Mouse (Mus musculus): Measurements from ENCODE around the gene H2afv. TPM values are rescaled to one million over a fixed set of nuclear protein-coding genes. Genes with fewer than 3 reads are reported as not detected.

The H2afv gene
- total and polyA plus RNA-seq, 3 experiments, result 46.6 to 73.2 (median 63.7) TPM

DNA sequence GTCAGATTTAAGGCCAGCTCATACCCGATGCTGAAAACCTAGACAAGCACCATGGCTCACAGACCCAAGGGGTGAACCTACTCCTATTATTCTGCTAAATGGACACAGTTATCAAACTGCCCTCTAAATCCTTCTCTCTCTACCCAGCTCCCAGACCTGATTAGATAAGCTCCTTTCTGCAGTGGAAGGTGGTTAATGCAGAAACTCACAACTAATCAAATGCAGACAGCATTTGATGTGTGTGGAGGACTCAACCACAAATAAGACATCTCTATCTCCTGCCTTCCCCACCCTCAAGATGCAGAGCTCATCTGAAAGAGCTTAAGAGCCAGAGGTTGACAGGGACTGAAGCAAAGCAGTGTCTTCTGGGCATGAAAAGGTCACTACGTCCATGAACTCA, 38.9 kb upstream of the H2afv start:
- H3K4me1 ChIP-seq (ENCODE audit: control insufficient read depth in 1 of 2, insufficient read depth in 2 of 2), result peaks cover 0 to 20% of the 10 kb centered on the region in 2 experiments; a peak in 2 of 4 replicates
- dilution Hi-C loops (cut with MboI; ENCODE audit: extremely low pct_ligation_motif_present, extremely low pct_unique_long_range_greater_than_20kb, low sequenced_read_pairs), result no loop called here
- no peak overlapping the region for H3K27ac ChIP-seq (ENCODE audit: insufficient read depth, low read depth)
- no peak for TF ChIP-seq GABPA (IDR thresholded peaks at IDR 0.05; ENCODE audit: insufficient replicate concordance, low read depth, low read length)
- no peak for TF ChIP-seq USF2 (conservative IDR thresholded peaks at IDR 0.05; ENCODE audit: low read depth, low read length)
- no peak for TF ChIP-seq JUN (IDR thresholded peaks at IDR 0.05; ENCODE audit: insufficient read depth, low read depth, low read length)
- no peak for TF ChIP-seq MYC (IDR thresholded peaks at IDR 0.05; ENCODE audit: low read depth, low read length)
- no peak for TF ChIP-seq NELFE (IDR thresholded peaks at IDR 0.05; ENCODE audit: low read depth, low read length)
- no peak for TF ChIP-seq TBP (conservative IDR thresholded peaks at IDR 0.05; ENCODE audit: low read depth, low read length)
- no peaks in the 10 kb centered on the region for H3K9me3 ChIP-seq (replicated peaks; ENCODE audit: low read length)
- H3K27me3 ChIP-seq (replicated peaks), result no peaks in the 10 kb centered on the region
- no peak overlapping the region for H3K9ac ChIP-seq (ENCODE audit: insufficient read depth, low read depth)
- in situ Hi-C loops (cut with MboI; ENCODE audit: low pct_ligation_motif_present, low pct_unique_long_range_greater_than_20kb, low sequenced_read_pairs), result no loop called here
- no peaks in the 10 kb centered on the region for H3K36me3 ChIP-seq (replicated peaks in 1 of 2; ENCODE audit: control insufficient read depth in 1 of 2, insufficient read depth in 1 of 2, low read length in 1 of 2)
- H3K79me2 ChIP-seq (replicated peaks; ENCODE audit: control insufficient read depth, extremely low read depth, insufficient read depth, poor library complexity, severe bottlenecking), result no peaks in the 10 kb centered on the region
- no peak for DNase-seq (ENCODE audit: extremely low read depth)
- H3K4me3 ChIP-seq (replicated peaks in 1 of 3; ENCODE audit: low read depth in 2 of 3, low read length in 2 of 3, poor library complexity in 1 of 3), result no peak overlapping the region
- H3K4me2 ChIP-seq (ENCODE audit: insufficient read depth, low read depth, poor library complexity, severe bottlenecking), result no peak overlapping the region

DNA sequence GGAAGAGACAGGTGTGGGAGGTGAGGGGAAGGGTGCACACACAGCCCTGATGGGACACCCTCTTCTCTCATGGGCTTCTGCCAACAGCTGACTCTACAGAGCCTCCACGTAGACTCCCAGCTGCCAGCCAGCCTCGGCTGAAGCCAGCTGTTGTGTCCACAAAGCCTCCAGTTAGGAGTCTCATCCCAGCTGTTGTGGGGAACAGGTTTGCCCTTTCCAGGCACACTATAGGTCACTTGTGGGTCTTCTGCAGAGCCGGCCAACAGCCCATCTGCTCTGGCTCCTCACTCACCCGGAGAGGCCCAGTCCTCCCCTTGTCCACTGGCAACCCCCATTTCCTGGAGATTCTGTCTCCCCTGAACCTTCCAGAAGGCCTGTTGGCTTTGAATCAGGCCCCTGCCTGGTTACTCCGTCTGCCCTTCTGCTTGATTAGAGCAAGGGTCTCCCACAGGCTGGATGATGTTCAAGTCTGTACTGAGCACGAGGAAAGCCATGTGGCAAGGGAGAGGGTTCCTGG, 37.5 kb upstream of the H2afv start:
- H3K27ac ChIP-seq (ENCODE audit: insufficient read depth, low read depth), result no peak overlapping the region
- no peak for DNase-seq (ENCODE audit: extremely low read depth)
- no peaks in the 10 kb centered on the region for H3K27me3 ChIP-seq (replicated peaks)
- H3K9ac ChIP-seq (ENCODE audit: insufficient read depth, low read depth), result no peak overlapping the region
- peaks cover 0 to 23% of the 10 kb centered on the region in 2 experiments; a peak in 2 of 4 replicates for H3K4me1 ChIP-seq (ENCODE audit: control insufficient read depth in 1 of 2, insufficient read depth in 2 of 2)
- no peaks in the 10 kb centered on the region for H3K36me3 ChIP-seq (replicated peaks in 1 of 2; ENCODE audit: control insufficient read depth in 1 of 2, insufficient read depth in 1 of 2, low read length in 1 of 2)
- dilution Hi-C loops (cut with MboI; ENCODE audit: extremely low pct_ligation_motif_present, extremely low pct_unique_long_range_greater_than_20kb, low sequenced_read_pairs), result no loop called here
- no peak overlapping the region for H3K4me2 ChIP-seq (ENCODE audit: insufficient read depth, low read depth, poor library complexity, severe bottlenecking)
- no peaks in the 10 kb centered on the region for H3K79me2 ChIP-seq (replicated peaks; ENCODE audit: control insufficient read depth, extremely low read depth, insufficient read depth, poor library complexity, severe bottlenecking)
- H3K4me3 ChIP-seq (replicated peaks in 1 of 3; ENCODE audit: low read depth in 2 of 3, low read length in 2 of 3, poor library complexity in 1 of 3), result no peak overlapping the region
- no peaks in the 10 kb centered on the region for H3K9me3 ChIP-seq (replicated peaks; ENCODE audit: low read length)
- TF ChIP-seq POLR2AphosphoS2 (IDR thresholded peaks at IDR 0.05; ENCODE audit: low read depth, low read length), result no peak
- TF ChIP-seq MAX (IDR thresholded peaks at IDR 0.05; ENCODE audit: low read length), result no peak
- TF ChIP-seq SIN3A (IDR thresholded peaks at IDR 0.05; ENCODE audit: low read length), result no peak
- no peak for TF ChIP-seq NELFE (IDR thresholded peaks at IDR 0.05; ENCODE audit: low read depth, low read length)
- TF ChIP-seq ETS1 (conservative IDR thresholded peaks at IDR 0.05; ENCODE audit: low read depth, low read length), result no peak
- no peak for TF ChIP-seq ZC3H11A (IDR thresholded peaks at IDR 0.05; ENCODE audit: low read depth, low read length)
- TF ChIP-seq RCOR1 (conservative IDR thresholded peaks at IDR 0.05; ENCODE audit: low read depth, low read length), result no peak
- TF ChIP-seq CHD1 (IDR thresholded peaks at IDR 0.05; ENCODE audit: low read depth, low read length), result no peak
- no peak for TF ChIP-seq MXI1 (IDR thresholded peaks at IDR 0.05; ENCODE audit: low read depth, low read length)
- TF ChIP-seq BHLHE40 (IDR thresholded peaks at IDR 0.05; ENCODE audit: low read depth, low read length), result no peak
- no peak for TF ChIP-seq CHD2 (IDR thresholded peaks at IDR 0.05; ENCODE audit: low read length)
- in situ Hi-C loops (cut with MboI; ENCODE audit: low pct_ligation_motif_present, low pct_unique_long_range_greater_than_20kb, low sequenced_read_pairs), result no loop called here

Measured in CH12.LX (cell line).